Mouse (Mus musculus): ENCODE data around the gene Fhod1. TPM values are rescaled to one million over a fixed set of nuclear protein-coding genes. Genes with fewer than 3 reads are reported as not detected.

The Fhod1 gene
- polyA plus RNA-seq, 1 experiment from 2014 or later, result 3.1 TPM

- no peaks in the 10 kb centered on the region for H3K27me3 ChIP-seq (ENCODE audit: control insufficient read depth, insufficient read depth, low read length)
- H3K4me3 ChIP-seq (ENCODE audit: low read depth, low read length), result no peak overlapping the region
- peaks cover 50% of the 10 kb centered on the region for H3K36me3 ChIP-seq (ENCODE audit: control insufficient read depth, insufficient read depth, low read length)
- WGBS (ENCODE audit: insufficient replicate concordance), result 92% methylated on average over 9 of the region's 9 CpGs
- peaks cover 7% of the 10 kb centered on the region for H3K4me1 ChIP-seq (ENCODE audit: control insufficient read depth, insufficient read depth, low read length)
- no peaks in the 10 kb centered on the region for H3K9me3 ChIP-seq (replicated peaks; ENCODE audit: control insufficient read depth, low read length)
- no peak overlapping the region for H3K9ac ChIP-seq (ENCODE audit: low read depth, low read length)
- ATAC-seq (replicated peaks; ENCODE audit: insufficient number of reproducible peaks, low FRiP score, low TSS enrichment), result no peak
- H3K27ac ChIP-seq (ENCODE audit: low read depth, low read length), result no peak overlapping the region
- no peak overlapping the region for H3K4me2 ChIP-seq
Observed at GRCm38 (mm10) chr8:105331931-105332330, 15.8 kb downstream of the Fhod1 start.

- H3K4me2 ChIP-seq, result no peak overlapping the region
- H3K4me3 ChIP-seq (ENCODE audit: low read depth, low read length), result no peak overlapping the region
- H3K27ac ChIP-seq (ENCODE audit: low read depth, low read length), result no peak overlapping the region
- peaks cover 46% of the 10 kb centered on the region for H3K36me3 ChIP-seq (ENCODE audit: control insufficient read depth, insufficient read depth, low read length)
- peaks cover 9% of the 10 kb centered on the region for H3K4me1 ChIP-seq (ENCODE audit: control insufficient read depth, insufficient read depth, low read length)
- H3K27me3 ChIP-seq (ENCODE audit: control insufficient read depth, insufficient read depth, low read length), result no peaks in the 10 kb centered on the region
- 92% methylated on average over 22 of the region's 22 CpGs for WGBS (ENCODE audit: insufficient replicate concordance)
- H3K9ac ChIP-seq (ENCODE audit: low read depth, low read length), result no peak overlapping the region
- no peaks in the 10 kb centered on the region for H3K9me3 ChIP-seq (replicated peaks; ENCODE audit: control insufficient read depth, low read length)
- no peak for ATAC-seq (replicated peaks; ENCODE audit: insufficient number of reproducible peaks, low FRiP score, low TSS enrichment)
Observed at GRCm38 (mm10) chr8:105331469-105331868, 16.3 kb downstream of the Fhod1 start.

GRCm38 (mm10) chr8:105330325-105330724, 17.4 kb downstream of the Fhod1 start:
- Histone ChIP-seq H3K9me3 (replicated peaks; ENCODE audit: control insufficient read depth, low read length) (no peaks in the 10 kb centered on the region), H3K9ac (ENCODE audit: low read depth, low read length) (no peak overlapping the region), H3K27ac (ENCODE audit: low read depth, low read length) (no peak overlapping the region), H3K36me3 (ENCODE audit: control insufficient read depth, insufficient read depth, low read length) (peaks cover 38% of the 10 kb centered on the region), H3K27me3 (ENCODE audit: control insufficient read depth, insufficient read depth, low read length) (no peaks in the 10 kb centered on the region), H3K4me1 (ENCODE audit: control insufficient read depth, insufficient read depth, low read length) (peaks cover 10% of the 10 kb centered on the region), H3K4me3 (ENCODE audit: low read depth, low read length) (no peak overlapping the region), H3K4me2 (no peak overlapping the region)
- ATAC-seq (replicated peaks; ENCODE audit: insufficient number of reproducible peaks, low FRiP score, low TSS enrichment), result no peak
- WGBS (ENCODE audit: insufficient replicate concordance), result 95% methylated on average over 12 of the region's 12 CpGs

DNA sequence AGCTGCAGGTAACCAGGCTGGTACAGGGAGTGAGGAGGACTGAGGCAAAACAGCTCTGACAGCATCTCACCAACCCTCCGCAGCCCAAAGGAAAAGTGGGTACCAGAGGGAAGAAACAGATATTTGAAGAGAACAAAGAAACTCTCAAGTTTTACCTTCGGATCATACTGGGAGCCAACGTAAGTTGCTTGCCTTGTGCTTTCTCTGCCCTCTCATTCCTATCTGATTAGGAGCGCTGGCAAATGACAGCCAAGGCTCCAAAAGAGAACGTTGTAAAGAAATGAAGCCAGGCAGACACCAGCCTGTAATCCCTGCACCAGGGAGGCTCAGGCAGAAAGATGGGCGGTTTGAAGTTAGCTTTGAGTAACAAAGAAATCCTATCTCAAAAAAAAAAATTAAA, 20.8 kb downstream of the Fhod1 start:
- peak overlapping the region; percentile 73 for H3K4me2 ChIP-seq
- no peaks in the 10 kb centered on the region for H3K9me3 ChIP-seq (replicated peaks; ENCODE audit: control insufficient read depth, low read length)
- no peak for ATAC-seq (replicated peaks; ENCODE audit: insufficient number of reproducible peaks, low FRiP score, low TSS enrichment)
- H3K27me3 ChIP-seq (ENCODE audit: control insufficient read depth, insufficient read depth, low read length), result no peaks in the 10 kb centered on the region
- H3K4me3 ChIP-seq (ENCODE audit: low read depth, low read length), result peak overlapping the region; percentile 79
- peak overlapping the region; percentile 89 for H3K9ac ChIP-seq (ENCODE audit: low read depth, low read length)
- WGBS (ENCODE audit: insufficient replicate concordance), result 32% methylated on average over 6 of the region's 6 CpGs
- peaks cover 36% of the 10 kb centered on the region for H3K36me3 ChIP-seq (ENCODE audit: control insufficient read depth, insufficient read depth, low read length)
- H3K27ac ChIP-seq (ENCODE audit: low read depth, low read length), result peak overlapping the region; percentile 81; the same call in 1 of the 2 replicates
- peaks cover 16% of the 10 kb centered on the region for H3K4me1 ChIP-seq (ENCODE audit: control insufficient read depth, insufficient read depth, low read length)

- Histone ChIP-seq H3K4me3 (ENCODE audit: low read depth, low read length) (peak within 1 kb of the TSS; percentile 79), H3K9me3 (replicated peaks; ENCODE audit: control insufficient read depth, low read length) (no peaks in the 10 kb centered on the region), H3K36me3 (ENCODE audit: control insufficient read depth, insufficient read depth, low read length) (peaks cover 29% of the 10 kb centered on the region), H3K4me1 (ENCODE audit: control insufficient read depth, insufficient read depth, low read length) (peaks cover 16% of the 10 kb centered on the region), H3K27ac (ENCODE audit: low read depth, low read length) (peak within 1 kb of the TSS; percentile 81), H3K9ac (ENCODE audit: low read depth, low read length) (peak within 1 kb of the TSS; percentile 89), H3K4me2 (peak within 1 kb of the TSS; percentile 73), H3K27me3 (ENCODE audit: control insufficient read depth, insufficient read depth, low read length) (no peaks in the 10 kb centered on the region)
- WGBS (ENCODE audit: insufficient replicate concordance), result under 1% methylated on average over 36 of the region's 36 CpGs
- ATAC-seq (replicated peaks; ENCODE audit: insufficient number of reproducible peaks, low FRiP score, low TSS enrichment), result peak; percentile 87
Observed at GRCm38 (mm10) chr8:105326141-105326672, 21.5 kb downstream of the Fhod1 start, which contains the start of the genes Lrrc29 and Tmem208. Lrrc29 (minus strand) TSS chr8:105326278. Tmem208 (plus strand) TSS chr8:105326354.

GRCm38 (mm10) chr8:105325641-105326093, 22.1 kb downstream of the Fhod1 start:
- Histone ChIP-seq H3K4me1 (ENCODE audit: control insufficient read depth, insufficient read depth, low read length) (peaks cover 16% of the 10 kb centered on the region), H3K9me3 (replicated peaks; ENCODE audit: control insufficient read depth, low read length) (no peaks in the 10 kb centered on the region), H3K36me3 (ENCODE audit: control insufficient read depth, insufficient read depth, low read length) (peaks cover 23% of the 10 kb centered on the region), H3K9ac (ENCODE audit: low read depth, low read length) (peak overlapping the region; percentile 89), H3K27me3 (ENCODE audit: control insufficient read depth, insufficient read depth, low read length) (no peaks in the 10 kb centered on the region), H3K4me2 (peak overlapping the region; percentile 73), H3K27ac (ENCODE audit: low read depth, low read length) (peak overlapping the region; percentile 81), H3K4me3 (ENCODE audit: low read depth, low read length) (peak overlapping the region; percentile 79)
- WGBS (ENCODE audit: insufficient replicate concordance), result 0% methylated on average over 12 of the region's 12 CpGs
- no peak for ATAC-seq (replicated peaks; ENCODE audit: insufficient number of reproducible peaks, low FRiP score, low TSS enrichment)

DNA sequence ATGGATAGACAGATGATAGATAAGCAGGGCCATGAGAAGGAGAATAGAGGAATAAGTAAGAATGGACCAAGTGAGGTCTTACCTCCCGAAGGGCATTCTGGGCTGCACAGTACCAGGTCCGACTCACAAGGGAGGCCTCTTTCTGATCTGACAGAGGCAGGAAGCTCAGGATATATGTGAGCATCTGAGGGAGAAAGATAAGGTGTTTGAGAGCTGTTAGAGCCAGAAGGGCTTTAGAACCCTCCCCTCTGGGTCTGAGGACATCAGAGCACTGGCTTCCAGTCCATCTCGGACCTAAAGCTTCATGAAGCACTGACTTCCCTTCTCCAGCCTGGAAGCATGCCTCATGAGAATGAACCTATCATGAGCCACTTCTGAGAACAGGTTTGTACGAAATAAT, 24.6 kb downstream of the Fhod1 start:
- no peak overlapping the region for H3K9ac ChIP-seq (ENCODE audit: low read depth, low read length)
- peaks cover 4% of the 10 kb centered on the region; the same call in 1 of the 2 replicates for H3K36me3 ChIP-seq (ENCODE audit: control insufficient read depth, insufficient read depth, low read length)
- H3K27ac ChIP-seq (ENCODE audit: low read depth, low read length), result no peak overlapping the region
- ATAC-seq (replicated peaks; ENCODE audit: insufficient number of reproducible peaks, low FRiP score, low TSS enrichment), result no peak
- no peak overlapping the region for H3K4me2 ChIP-seq
- H3K27me3 ChIP-seq (ENCODE audit: control insufficient read depth, insufficient read depth, low read length), result no peaks in the 10 kb centered on the region
- peaks cover 16% of the 10 kb centered on the region for H3K4me1 ChIP-seq (ENCODE audit: control insufficient read depth, insufficient read depth, low read length)
- no peak overlapping the region for H3K4me3 ChIP-seq (ENCODE audit: low read depth, low read length)
- WGBS (ENCODE audit: insufficient replicate concordance), result 71% methylated on average over 4 of the region's 4 CpGs
- H3K9me3 ChIP-seq (replicated peaks; ENCODE audit: control insufficient read depth, low read length), result no peaks in the 10 kb centered on the region

GRCm38 (mm10) chr8:105318662-105319190, 29.0 kb downstream of the Fhod1 start:
- Histone ChIP-seq H3K27me3 (ENCODE audit: control insufficient read depth, insufficient read depth, low read length) (no peaks in the 10 kb centered on the region), H3K4me2 (no peak overlapping the region), H3K36me3 (ENCODE audit: control insufficient read depth, insufficient read depth, low read length) (peaks cover 16% of the 10 kb centered on the region), H3K9me3 (replicated peaks; ENCODE audit: control insufficient read depth, low read length) (no peaks in the 10 kb centered on the region), H3K4me3 (ENCODE audit: low read depth, low read length) (no peak overlapping the region), H3K27ac (ENCODE audit: low read depth, low read length) (no peak overlapping the region), H3K9ac (ENCODE audit: low read depth, low read length) (no peak overlapping the region), H3K4me1 (ENCODE audit: control insufficient read depth, insufficient read depth, low read length) (peaks cover 2% of the 10 kb centered on the region; the same call in 1 of the 2 replicates)
- WGBS (ENCODE audit: insufficient replicate concordance), result 78% methylated on average over 11 of the region's 11 CpGs
- ATAC-seq (replicated peaks; ENCODE audit: insufficient number of reproducible peaks, low FRiP score, low TSS enrichment), result no peak

DNA sequence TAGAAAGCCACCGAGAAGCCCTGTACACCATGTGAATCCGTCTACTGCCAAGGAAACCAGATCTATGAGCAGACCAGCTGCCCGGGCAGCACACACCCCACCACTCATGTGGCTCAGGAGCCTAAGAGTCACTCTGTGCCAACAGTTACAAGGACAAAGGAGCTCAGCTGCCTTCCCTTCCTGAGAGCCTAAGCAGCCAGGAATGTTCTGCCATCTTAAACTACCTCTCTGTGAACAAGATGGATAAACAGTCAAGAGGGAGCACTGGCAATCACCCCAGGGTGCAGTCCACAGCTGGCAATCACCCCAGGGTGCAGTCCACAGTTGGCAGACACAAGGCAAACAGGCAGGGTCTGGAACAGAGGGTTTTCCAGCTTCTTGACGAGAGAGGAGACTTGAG, 29.8 kb downstream of the Fhod1 start:
- ATAC-seq (replicated peaks; ENCODE audit: insufficient number of reproducible peaks, low FRiP score, low TSS enrichment), result no peak
- peaks cover 18% of the 10 kb centered on the region for H3K36me3 ChIP-seq (ENCODE audit: control insufficient read depth, insufficient read depth, low read length)
- H3K4me1 ChIP-seq (ENCODE audit: control insufficient read depth, insufficient read depth, low read length), result peaks cover 4% of the 10 kb centered on the region; the same call in 1 of the 2 replicates
- no peaks in the 10 kb centered on the region for H3K27me3 ChIP-seq (ENCODE audit: control insufficient read depth, insufficient read depth, low read length)
- no peaks in the 10 kb centered on the region for H3K9me3 ChIP-seq (replicated peaks; ENCODE audit: control insufficient read depth, low read length)
- H3K27ac ChIP-seq (ENCODE audit: low read depth, low read length), result no peak overlapping the region
- H3K9ac ChIP-seq (ENCODE audit: low read depth, low read length), result no peak overlapping the region
- no peak overlapping the region for H3K4me2 ChIP-seq
- no peak overlapping the region for H3K4me3 ChIP-seq (ENCODE audit: low read depth, low read length)
- WGBS (ENCODE audit: insufficient replicate concordance), result 80% methylated on average over 4 of the region's 4 CpGs

All from heart, embryonic 11.5 days (tissue).